Mouse (Mus musculus) T-helper 1 cell (primary cell): ENCODE data around the gene Zcchc2.

Experiments used
- in situ Hi-C: fragments of 300-600 bp; cut with MboI, MseI; formaldehyde crosslinking; loops from one replicate; pipeline ENCODE4 v1.15.1; 2025; ENCODE audit warnings: high pct_unique_total_duplicates

The Zcchc2 gene

DNA sequence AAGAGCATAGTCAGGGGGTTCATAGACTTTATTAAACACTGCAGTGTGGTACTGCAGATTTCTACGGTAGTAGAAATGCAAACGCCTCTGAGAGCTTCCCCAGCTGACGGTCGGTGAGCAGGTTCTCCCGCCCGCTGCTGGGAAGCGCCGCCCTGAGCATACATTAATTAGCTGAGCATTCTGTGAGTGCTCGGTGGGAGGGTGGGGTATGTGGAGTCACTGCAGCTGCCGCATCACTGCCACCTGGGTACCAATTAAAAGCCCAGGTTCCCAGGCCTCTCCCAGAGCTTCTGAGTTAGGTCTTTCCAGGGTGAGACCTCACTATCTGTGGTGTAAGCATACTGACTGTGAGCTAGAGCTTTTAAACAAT is 81.8 kb downstream of the Zcchc2 start:
- in situ Hi-C loops = loop anchor here (5.0 to 10.0 kb wide), 2 partner anchors 325 to 683 kb away; partner anchors contain the start of gene Kdsr

DNA sequence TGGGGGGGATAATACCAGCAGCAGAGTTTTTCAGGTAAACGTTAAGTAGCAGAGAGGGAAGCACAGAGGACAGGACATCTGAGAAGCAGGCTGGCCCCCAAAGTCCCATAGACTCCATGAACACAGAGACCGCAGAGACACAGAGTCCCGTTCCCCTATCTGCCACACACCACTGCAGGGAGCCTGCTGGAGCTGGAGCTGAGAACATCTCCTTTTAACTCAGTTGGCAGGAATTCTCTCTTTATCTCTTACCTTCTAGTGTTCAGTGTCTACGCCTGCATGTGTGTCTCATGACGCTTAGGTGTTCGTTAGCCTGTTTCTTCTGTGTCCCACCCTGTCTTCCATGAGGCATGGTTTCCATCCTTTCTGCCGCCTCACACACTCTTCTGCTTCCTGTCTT is 83.0 kb downstream of the Zcchc2 start:
- in situ Hi-C loops = loop anchor here (5.0 to 10.0 kb wide), 2 partner anchors 324 to 682 kb away; partner anchors contain the start of gene Kdsr

DNA sequence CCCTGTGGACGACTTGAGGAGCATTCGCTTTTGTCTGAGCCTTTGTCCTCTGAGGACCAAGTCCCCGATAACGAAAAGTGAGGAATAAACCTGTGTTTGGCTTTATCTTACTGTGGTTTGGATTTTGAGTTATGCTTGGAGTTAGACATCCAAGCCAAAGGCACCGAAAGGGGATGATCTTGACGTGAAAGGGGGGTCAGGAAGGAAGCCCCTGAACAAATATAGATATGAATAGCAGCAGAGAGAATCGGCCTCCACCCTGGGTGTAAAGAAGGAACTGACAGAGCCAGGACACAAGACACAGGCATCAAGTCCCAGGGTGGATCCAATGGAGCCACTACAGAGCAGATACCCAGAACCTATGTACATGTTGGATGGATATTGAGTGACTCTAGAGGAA is 83.9 kb downstream of the Zcchc2 start:
- in situ Hi-C loops = loop anchor here (5.0 to 10.0 kb wide), 2 partner anchors 323 to 681 kb away; partner anchors contain the start of gene Kdsr

DNA sequence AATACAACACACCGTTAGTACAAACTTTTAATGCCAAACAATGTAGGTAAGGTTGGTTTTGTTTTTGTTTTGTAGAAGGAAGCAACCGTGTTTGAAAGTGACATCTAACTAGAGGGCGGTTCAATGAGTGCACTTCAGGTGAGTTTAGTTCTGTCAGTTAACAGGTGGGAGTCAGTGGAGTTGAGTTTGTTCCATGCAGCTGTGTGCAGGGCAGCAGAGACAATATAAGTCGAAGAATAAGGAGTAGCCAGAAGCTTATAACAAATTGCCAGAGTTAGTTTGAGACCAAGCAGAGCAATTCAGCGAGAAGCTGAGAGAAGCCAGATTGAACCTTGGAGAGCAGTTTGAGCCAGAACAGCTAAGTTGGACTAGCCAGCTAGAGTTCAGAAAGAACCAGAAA is 84.5 kb downstream of the Zcchc2 start:
- in situ Hi-C loops = loop anchor here (5.0 to 10.0 kb wide), 2 partner anchors 323 to 680 kb away; partner anchors contain the start of gene Kdsr

DNA sequence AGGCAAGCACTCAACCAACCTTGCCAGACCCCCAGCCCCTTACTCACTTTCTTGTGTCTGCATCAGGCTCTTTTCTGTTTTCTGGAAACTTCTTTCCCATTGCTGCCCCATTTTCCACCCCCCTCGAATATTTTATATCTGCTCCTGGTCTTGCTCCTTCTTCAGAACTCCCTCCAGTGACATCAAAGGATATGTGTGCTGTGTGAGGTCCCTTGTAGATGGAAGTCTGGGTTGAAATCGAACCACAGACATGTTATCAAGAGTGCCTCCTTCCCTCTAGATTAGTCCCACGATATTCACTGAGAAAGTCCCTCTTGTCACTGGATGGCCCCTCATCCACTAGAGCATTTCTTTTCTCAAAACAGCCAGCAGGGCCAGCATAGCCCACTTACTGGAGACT is 86.4 kb downstream of the Zcchc2 start:
- in situ Hi-C loops = loop anchor here (10.0 kb wide), 1 partner anchor 678 kb away; the partner anchor contains the start of gene Kdsr

DNA sequence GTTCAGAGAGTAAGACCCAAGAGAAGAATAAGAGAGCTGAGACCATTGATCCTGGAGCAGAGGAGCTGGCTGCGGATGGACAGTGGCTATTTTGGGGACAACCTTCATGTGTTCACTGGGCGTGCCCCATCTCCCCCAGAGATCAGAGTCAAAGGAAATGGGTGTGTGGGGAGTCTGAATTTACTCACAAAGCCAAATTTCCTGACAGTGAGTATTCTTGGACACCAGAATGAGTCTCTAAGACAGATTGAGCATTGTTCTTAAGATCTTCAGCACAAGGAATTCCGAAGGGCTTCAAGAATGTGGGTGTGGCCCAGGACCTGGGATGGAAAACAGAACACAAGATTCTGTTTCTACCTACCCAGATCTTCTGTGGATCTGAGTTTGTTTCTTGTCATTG is 87.0 kb downstream of the Zcchc2 start:
- in situ Hi-C loops = loop anchor here (10.0 kb wide), 1 partner anchor 678 kb away; the partner anchor contains the start of gene Kdsr
